Mouse (Mus musculus) forebrain, embryonic 15.5 days (tissue): ENCODE measurements around the gene Rab13. TPM values are rescaled to one million over a fixed set of nuclear protein-coding genes. Genes with fewer than 3 reads are reported as not detected.
"Not testable (repeated sequence)": the region's sequence is repeated elsewhere in the genome, so short reads cannot be mapped to it uniquely, and the experiment has no call there.

Source experiments
- ATAC-seq: fragments of 200-750 bp; cut with Nextera tagmentation; replicated peaks from 2 replicates; pipeline ENCODE4 v1.8.0; 2017; ENCODE audit warnings: mild to moderate bottlenecking, moderate TSS enrichment, moderate library complexity
- H3K27ac ChIP-seq: fragments of 300-500 bp; sonication (generic); replicated peaks from 2 replicates; pipeline ENCODE4 v1.5.1; 2015; ENCODE audit warnings: mild to moderate bottlenecking, inconsistent platforms
- H3K27me3 ChIP-seq: fragments of 300-500 bp; sonication (generic); 2 replicates; pipeline ENCODE4 v1.6.1; 2015; ENCODE audit warnings: inconsistent platforms
- H3K36me3 ChIP-seq: fragments of 300-500 bp; sonication (generic); 2 replicates; pipeline ENCODE4 v1.6.1; 2015; ENCODE audit warnings: mild to moderate bottlenecking, inconsistent platforms
- H3K4me1 ChIP-seq: fragments of 300-500 bp; sonication (generic); 2 replicates; pipeline ENCODE4 v1.6.1; 2015; ENCODE audit warnings: inconsistent platforms
- H3K4me2 ChIP-seq: fragments of 300-500 bp; sonication (generic); replicated peaks from 2 replicates; pipeline ENCODE4 v1.6.1; 2015; ENCODE audit warnings: mild to moderate bottlenecking, inconsistent platforms
- H3K4me3 ChIP-seq: fragments of 300-500 bp; sonication (generic); 2 replicates; pipeline ENCODE4 v1.5.1; 2015; ENCODE audit warnings: mild to moderate bottlenecking, inconsistent platforms
- H3K9ac ChIP-seq: fragments of 300-500 bp; sonication (generic); replicated peaks from 2 replicates; pipeline ENCODE4 v1.6.1; 2015; ENCODE audit warnings: mild to moderate bottlenecking, inconsistent platforms
- H3K9me3 ChIP-seq: fragments of 300-500 bp; sonication (generic); 2 replicates; pipeline ENCODE4 v1.6.1; 2016; ENCODE audit warnings: inconsistent platforms
- WGBS: fragments of 180-500 bp; shearing (Covaris S2); methylation state at CpG from one replicate; pipeline ENCODE4 v1.1.7; 2015; ENCODE audit warnings: mixed read lengths; 5-methylcytosine and 5-hydroxymethylcytosine counted together
- polyA plus RNA-seq: library from polyadenylated mRNA; unstranded; fragments of >200 nt; fragmentation: Nextera tagmentation; extraction: Ambion mirVana; gene quantifications from 2 replicates; pipeline ENCODE4 v1.2.1, GENCODE M21; 2015

The Rab13 gene
- polyA plus RNA-seq, 1 experiment from 2014 or later = 22.2 TPM

DNA sequence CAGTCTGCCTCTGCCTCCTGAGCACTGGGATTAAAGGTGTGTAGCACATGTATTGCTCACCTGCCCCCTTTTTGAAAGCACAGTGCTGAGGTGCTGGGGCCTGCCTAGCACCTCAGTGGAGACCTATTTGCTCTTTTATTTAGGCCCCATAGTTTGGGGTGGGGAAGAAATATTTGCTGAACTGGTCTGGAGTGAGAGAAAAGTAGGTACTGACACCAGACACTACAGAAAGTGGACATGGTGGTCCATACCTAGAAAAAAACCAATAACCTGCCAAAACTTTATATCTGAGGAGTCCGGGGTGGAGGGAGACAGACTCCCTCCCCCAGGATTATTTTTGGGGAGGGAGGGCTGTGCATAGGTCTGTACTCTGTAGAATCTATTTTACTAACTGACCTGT is 39.7 kb downstream of the Rab13 start:
- Histone ChIP-seq H3K4me1 (peaks cover 31% of the 10 kb centered on the region), H3K4me2 (0 out of 2 replicates have a peak overlapping the region, but pooled peaks have one; percentile 73), H3K4me3 (peak overlapping the region; percentile 64)
- H3K36me3 ChIP-seq, H3K9ac ChIP-seq, H3K27me3 ChIP-seq, H3K9me3 ChIP-seq, H3K27ac ChIP-seq: not testable (repeated sequence)
- ATAC-seq = peak; percentile 1
- WGBS = 75% methylated on average over 1 of the region's 1 CpGs

DNA sequence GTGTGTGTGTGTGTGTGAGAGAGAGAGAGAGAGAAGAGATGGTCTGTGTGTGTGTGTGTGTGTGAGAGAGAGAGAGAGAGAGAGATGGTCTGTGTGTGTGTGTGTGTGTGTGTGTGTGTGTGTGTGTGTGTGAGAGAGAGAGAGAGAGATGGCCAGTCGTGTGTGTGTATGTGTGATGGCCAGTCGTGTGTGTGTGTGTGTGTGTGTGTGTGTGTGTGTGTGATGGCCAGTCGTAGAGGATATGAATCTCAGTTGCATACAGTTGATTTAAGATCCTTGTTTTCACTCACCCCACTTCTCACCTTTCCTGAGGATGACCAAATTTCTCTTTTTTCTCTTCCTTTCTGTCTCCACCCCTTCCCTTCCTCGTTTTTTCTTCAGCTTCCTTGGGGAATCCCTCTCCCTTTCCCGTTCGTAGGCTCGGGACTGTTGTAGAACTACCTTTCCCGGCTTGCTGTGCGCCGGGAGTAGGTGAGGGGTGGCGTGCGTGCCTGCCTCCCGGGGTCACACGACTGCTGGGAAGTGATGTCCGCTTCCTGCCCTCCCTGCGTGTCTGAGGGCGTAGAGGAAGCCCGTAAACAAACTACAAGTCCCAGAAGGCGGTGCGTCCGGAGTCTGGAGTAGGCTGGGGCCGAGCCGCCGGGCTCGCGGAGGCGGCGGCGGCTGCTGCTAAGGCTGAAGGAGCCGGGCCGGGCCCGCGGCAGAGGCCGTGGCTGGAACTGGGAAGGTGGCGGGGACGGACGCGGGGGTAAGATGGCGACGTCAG is 40.3 kb downstream of the Rab13 start, which contains the start of gene Crtc2:
TSS of gene Crtc2 (plus strand) at position 511 of the 766 bp plus-strand sequence.
- peak within 1 kb of the TSS; percentile 76 for H3K9ac ChIP-seq
- ATAC-seq = peak; percentile 98
- no peaks in the 10 kb centered on the region for H3K27me3 ChIP-seq
- H3K27ac ChIP-seq = peak within 1 kb of the TSS; percentile 67
- no peaks in the 10 kb centered on the region for H3K9me3 ChIP-seq
- 2% methylated on average over 40 of the region's 40 CpGs for WGBS
- H3K4me2 ChIP-seq = peak within 1 kb of the TSS; percentile 73
- H3K36me3 ChIP-seq = peaks cover 11% of the 10 kb centered on the region
- peaks cover 27% of the 10 kb centered on the region for H3K4me1 ChIP-seq
- peak within 1 kb of the TSS; percentile 64 for H3K4me3 ChIP-seq

DNA sequence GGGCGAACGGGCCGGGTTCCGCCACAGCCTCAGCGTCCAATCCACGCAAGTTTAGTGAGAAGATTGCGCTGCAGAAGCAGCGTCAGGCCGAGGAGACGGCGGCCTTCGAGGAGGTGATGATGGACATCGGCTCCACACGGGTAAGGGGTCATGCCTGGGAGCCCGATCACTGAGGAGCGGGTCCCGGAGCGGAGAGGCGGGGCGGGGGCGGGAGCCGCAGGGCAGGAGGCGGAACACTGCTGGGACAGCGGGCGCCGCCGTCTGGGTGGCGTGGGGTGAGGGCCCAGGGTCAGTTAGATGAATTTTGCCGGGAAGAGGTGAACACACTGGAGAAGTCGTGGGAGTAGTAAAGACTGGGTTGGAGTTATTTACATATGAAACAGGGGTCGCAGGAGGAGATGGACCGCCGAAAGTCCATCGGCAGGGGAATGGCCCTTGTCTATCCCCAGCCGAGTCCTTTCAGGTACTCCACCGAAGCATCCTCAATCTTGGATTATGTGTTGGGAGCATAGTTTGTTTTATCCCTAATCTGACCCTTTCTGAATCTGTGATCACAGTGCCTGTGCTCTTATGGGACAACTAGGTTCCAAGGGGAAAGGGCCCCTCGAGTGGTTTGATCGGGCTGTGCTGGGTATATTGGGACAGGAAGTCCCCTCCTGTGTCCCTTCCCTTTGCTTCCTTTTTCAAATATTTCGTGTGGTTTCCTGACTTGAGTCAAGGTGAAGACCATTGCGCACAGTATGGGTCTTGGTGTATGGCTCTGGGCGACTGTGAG is 41.1 kb downstream of the Rab13 start:
- peak; percentile 57 for ATAC-seq
- peak overlapping the region; percentile 67 for H3K27ac ChIP-seq
- peaks cover 20% of the 10 kb centered on the region for H3K4me1 ChIP-seq
- no peaks in the 10 kb centered on the region for H3K27me3 ChIP-seq
- peak overlapping the region; percentile 73 for H3K4me2 ChIP-seq
- peak overlapping the region; percentile 76 for H3K9ac ChIP-seq
- peaks cover 19% of the 10 kb centered on the region for H3K36me3 ChIP-seq
- peak overlapping the region; percentile 64 for H3K4me3 ChIP-seq
- H3K9me3 ChIP-seq = no peaks in the 10 kb centered on the region
- WGBS = under 1% methylated on average over 41 of the region's 41 CpGs

DNA sequence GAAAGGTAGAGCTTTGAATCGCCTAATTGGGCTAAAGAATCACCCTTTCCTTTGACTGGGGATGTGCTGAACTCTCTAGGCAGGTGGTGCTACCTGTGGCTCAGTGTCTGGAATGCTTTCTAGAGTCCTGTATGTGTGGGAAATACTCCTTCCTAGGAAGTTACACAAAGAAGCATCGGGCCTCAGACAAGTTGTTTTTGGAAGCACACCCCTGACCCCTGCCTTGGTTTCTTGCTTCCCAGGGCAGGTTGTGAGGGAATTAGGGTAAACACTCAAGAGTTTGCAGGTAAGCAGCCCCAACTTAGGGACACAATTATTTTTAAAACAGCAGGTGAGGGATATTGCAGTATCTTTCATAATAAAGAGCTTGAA is 41.7 kb downstream of the Rab13 start:
- H3K4me3 ChIP-seq = peak overlapping the region; percentile 64
- H3K9ac ChIP-seq = peak overlapping the region; percentile 76
- no peak for ATAC-seq
- peaks cover 19% of the 10 kb centered on the region for H3K4me1 ChIP-seq
- peaks cover 25% of the 10 kb centered on the region for H3K36me3 ChIP-seq
- H3K27me3 ChIP-seq = no peaks in the 10 kb centered on the region
- H3K9me3 ChIP-seq = no peaks in the 10 kb centered on the region
- H3K4me2 ChIP-seq = peak overlapping the region; percentile 73
- WGBS = 21% methylated on average over 2 of the region's 2 CpGs
- H3K27ac ChIP-seq = 0 out of 2 replicates have a peak overlapping the region, but pooled peaks have one; percentile 67

DNA sequence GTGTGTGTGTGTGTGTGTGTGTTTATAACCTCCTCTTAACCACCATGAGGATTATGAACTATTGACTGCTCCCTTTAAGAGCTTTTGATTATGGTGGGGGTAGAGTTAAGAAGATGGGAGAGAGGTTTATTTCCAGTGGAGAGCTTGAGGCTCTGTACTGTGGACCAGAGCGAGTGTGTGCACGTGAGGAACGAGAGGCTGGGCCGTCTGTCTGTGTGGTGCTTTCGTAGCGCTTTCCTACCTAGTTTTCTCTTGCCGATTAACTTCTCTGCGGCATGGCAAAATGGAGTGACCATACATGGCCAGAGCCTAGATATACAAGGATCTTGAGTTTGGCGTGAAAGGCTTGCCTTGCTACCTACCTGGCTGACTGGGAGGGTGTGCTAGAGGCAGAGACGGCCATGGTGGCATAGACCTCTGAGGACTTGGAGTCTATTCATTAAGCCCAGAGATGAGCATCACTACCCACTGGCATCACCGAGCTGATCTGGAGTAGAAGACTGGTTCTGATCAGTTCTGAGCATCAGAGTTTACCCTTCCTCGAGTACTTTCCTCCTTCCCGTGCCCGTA is 42.4 kb downstream of the Rab13 start:
- H3K9me3 ChIP-seq = no peaks in the 10 kb centered on the region
- 95% methylated on average over 14 of the region's 14 CpGs for WGBS
- no peak overlapping the region for H3K4me2 ChIP-seq
- peaks cover 27% of the 10 kb centered on the region for H3K36me3 ChIP-seq
- H3K9ac ChIP-seq = no peak overlapping the region
- H3K27ac ChIP-seq = no peak overlapping the region
- 0 out of 2 replicates have a peak overlapping the region, but pooled peaks have one; percentile 64 for H3K4me3 ChIP-seq
- no peaks in the 10 kb centered on the region for H3K27me3 ChIP-seq
- H3K4me1 ChIP-seq = peaks cover 19% of the 10 kb centered on the region
- ATAC-seq = no peak

DNA sequence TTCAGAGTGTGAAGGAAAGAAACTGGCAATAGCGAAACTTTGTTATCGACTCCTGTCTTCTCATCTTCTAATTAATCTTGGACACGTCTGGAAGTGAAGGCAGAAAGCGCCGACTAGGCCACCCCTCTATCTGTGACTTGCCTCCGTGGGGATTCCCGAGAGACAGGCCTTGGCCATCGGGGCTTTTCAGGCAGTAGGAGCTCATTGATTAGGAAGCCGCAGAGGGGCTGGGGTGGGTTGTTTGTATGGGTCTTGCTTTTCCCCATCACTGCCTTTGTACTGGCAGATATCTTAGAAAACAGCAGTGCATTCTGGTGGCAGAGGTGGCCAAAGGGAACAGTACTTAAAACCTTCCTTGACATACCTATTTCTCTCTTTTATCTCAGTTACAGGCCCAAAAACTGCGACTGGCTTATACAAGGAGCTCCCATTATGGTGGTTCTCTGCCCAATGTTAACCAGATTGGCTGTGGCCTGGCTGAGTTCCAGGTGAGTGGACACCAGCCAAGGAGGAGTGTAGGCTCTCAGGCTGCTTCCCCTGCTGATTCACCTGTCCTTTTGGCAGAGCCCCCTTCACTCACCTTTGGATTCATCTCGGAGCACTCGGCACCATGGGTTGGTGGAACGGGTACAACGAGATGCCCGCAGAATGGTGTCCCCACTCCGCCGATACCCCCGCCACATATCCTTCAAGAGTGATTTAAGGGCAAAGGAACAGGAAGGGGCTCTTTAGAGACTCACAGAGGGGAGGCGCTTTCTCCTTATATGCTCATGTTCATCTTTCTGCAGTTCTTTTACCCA is 43.4 kb downstream of the Rab13 start:
- H3K4me1 ChIP-seq = peaks cover 19% of the 10 kb centered on the region
- WGBS = 94% methylated on average over 19 of the region's 19 CpGs

DNA sequence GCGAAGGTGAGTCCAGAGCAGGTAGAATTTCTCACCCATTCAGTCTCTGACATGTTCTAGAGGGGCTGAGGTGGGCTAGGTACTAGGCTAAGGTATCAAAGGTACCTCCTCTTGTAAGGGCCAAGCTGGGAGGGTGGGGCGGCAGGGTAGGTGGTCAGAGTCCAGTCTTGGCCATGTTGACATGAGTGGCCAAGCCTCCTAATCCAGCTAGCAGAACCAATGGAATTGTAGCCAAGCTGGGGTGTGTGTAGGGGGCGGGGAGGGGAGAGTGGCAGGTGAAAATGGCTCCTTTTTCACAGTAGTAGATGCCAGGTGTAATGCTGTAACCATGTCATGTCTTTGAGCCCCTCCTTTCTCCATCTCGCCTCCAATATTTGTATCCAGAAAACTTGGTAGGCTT is 45.0 kb downstream of the Rab13 start:
- H3K4me1 ChIP-seq = peaks cover 19% of the 10 kb centered on the region
- no peak overlapping the region for H3K27ac ChIP-seq
- H3K36me3 ChIP-seq = peaks cover 48% of the 10 kb centered on the region
- no peak overlapping the region for H3K4me3 ChIP-seq
- no peaks in the 10 kb centered on the region for H3K27me3 ChIP-seq
- 91% methylated on average over 4 of the region's 4 CpGs for WGBS
- ATAC-seq = no peak
- no peaks in the 10 kb centered on the region for H3K9me3 ChIP-seq
- no peak overlapping the region for H3K9ac ChIP-seq
- no peak overlapping the region for H3K4me2 ChIP-seq

More for the DNA sequence above, 43.4 kb downstream of the Rab13 start:
- no peak overlapping the region for H3K4me2 ChIP-seq
- no peak overlapping the region for H3K4me3 ChIP-seq
- peaks cover 37% of the 10 kb centered on the region for H3K36me3 ChIP-seq
- ATAC-seq = no peak
- no peaks in the 10 kb centered on the region for H3K9me3 ChIP-seq
- H3K9ac ChIP-seq = no peak overlapping the region
- no peak overlapping the region for H3K27ac ChIP-seq
- no peaks in the 10 kb centered on the region for H3K27me3 ChIP-seq

DNA sequence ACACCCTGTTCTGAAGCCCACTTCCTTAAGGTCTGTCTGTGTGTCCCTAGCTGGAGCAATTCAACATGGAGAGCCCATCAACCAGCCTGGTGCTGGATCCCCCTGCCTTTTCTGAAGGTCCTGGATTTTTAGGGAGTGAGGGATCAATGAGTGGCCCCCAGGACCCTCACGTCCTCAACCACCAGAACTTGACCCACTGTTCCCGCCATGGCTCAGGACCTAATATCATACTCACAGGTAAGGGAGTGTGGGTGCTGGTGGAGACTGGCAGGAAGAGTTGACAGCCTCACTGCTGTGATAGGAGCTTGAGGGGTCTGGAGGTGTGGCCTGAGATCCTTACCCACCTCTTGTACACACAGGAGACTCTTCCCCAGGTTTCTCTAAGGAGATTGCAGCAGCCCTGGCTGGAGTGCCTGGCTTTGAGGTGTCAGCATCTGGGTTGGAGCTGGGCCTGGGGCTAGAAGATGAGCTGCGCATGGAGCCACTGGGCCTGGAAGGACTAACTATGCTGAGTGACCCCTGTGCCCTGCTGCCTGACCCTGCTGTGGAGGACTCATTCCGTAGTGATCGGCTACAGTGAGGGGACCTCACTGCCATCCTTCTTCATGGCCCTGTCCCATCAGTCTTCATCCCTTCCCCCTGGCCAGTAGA is 49.8 kb downstream of the Rab13 start:
- no peak for ATAC-seq
- no peaks in the 10 kb centered on the region for H3K27me3 ChIP-seq
- H3K27ac ChIP-seq = no peak overlapping the region
- H3K36me3 ChIP-seq = peaks cover 54% of the 10 kb centered on the region
- WGBS = 93% methylated on average over 5 of the region's 5 CpGs
- no peak overlapping the region for H3K9ac ChIP-seq
- H3K4me3 ChIP-seq = no peak overlapping the region
- H3K4me1 ChIP-seq = peaks cover 12% of the 10 kb centered on the region; the same call in 1 of the 2 replicates
- H3K4me2 ChIP-seq = no peak overlapping the region
- H3K9me3 ChIP-seq = no peaks in the 10 kb centered on the region

DNA sequence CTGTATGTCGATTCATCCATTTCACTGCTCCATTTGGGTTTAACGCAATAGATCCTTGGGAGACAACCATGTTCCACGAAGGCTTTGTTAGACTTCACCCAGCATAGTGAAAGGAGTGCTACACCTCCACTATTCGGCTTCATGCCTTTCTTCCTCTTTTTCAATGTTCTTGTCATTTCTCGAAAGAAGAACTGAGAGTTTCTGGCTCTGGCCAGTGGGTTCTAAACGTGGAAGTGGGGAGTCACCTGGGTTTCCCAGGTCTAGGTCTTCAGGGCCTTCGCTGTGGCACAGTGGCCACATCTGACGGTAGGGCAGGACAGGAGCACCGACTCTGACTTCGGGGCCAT is 51.2 kb downstream of the Rab13 start:
- Histone ChIP-seq H3K9ac (peak overlapping the region; percentile 89), H3K9me3 (no peaks in the 10 kb centered on the region), H3K4me3 (peak overlapping the region; percentile 96), H3K27me3 (no peaks in the 10 kb centered on the region), H3K4me1 (peaks cover 12% of the 10 kb centered on the region; the same call in 1 of the 2 replicates), H3K36me3 (peaks cover 42% of the 10 kb centered on the region), H3K4me2 (peak overlapping the region; percentile 99), H3K27ac (peak overlapping the region; percentile 93)
- 35% methylated on average over 10 of the region's 10 CpGs for WGBS
- no peak for ATAC-seq

DNA sequence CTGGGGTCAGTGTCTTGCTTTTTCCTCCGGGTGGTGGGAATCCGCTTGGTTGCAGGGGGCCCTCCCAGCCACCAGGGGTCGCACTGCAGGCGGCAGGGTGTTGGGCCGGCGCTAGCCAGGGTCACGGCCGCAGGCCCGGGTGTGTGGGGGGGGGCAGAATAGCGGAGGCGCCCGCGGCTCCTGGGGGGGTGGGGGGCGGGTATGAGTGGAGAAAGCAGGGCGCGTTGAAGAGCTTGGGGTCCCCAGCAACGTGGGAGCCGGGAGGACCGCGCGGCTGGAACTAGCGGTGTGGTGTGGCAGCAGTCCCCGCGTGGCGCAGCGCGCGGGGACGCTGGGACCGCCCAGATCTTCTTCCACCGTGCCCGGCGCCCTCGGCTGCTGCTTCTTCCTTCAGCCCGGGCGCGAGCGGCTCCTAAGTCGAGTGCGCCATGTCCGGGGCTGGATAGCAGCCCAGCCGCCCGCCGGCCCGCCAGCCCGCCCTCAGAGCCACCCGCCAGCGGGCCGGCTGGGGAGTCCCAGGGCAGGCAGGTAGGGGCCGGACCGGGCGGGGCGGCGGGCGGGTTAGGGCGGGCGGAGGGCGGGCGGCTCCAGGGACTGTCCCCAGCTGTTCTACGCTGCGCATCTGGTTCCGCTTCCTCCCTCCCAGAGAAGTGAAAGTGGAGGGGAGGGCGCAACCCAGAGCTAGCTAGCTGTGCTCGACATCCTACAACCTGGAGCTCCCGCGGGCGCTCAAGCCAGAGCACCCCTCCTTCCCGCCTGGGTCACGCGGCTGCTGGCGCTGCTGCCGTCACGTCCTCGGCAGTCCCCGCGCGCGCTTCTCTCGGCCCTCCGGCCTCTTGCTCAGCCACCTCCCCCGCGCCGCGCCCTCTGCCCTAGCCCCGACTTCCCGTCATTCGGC is 51.8 kb downstream of the Rab13 start, which contains the start of gene Dennd4b:
TSS of gene Dennd4b (plus strand) at position 152 of the 898 bp plus-strand sequence.
- H3K4me3 ChIP-seq = peak within 1 kb of the TSS; percentile 96
- peak within 1 kb of the TSS; percentile 99 for H3K4me2 ChIP-seq
- H3K27ac ChIP-seq = peak within 1 kb of the TSS; percentile 93
- peaks cover 36% of the 10 kb centered on the region for H3K36me3 ChIP-seq
- WGBS = under 1% methylated on average over 75 of the region's 87 CpGs
- no peaks in the 10 kb centered on the region for H3K27me3 ChIP-seq
- H3K4me1 ChIP-seq = peaks cover 12% of the 10 kb centered on the region; the same call in 1 of the 2 replicates
- H3K9me3 ChIP-seq = no peaks in the 10 kb centered on the region
- ATAC-seq = peak; percentile 82
- H3K9ac ChIP-seq = peak within 1 kb of the TSS; percentile 89
